Mouse (Mus musculus): Measurements from ENCODE around the gene Tssc4.

Gene Tssc4

GRCm38 (mm10) chr7:143046358-143046757, 22.7 kb upstream of the Tssc4 start:
- DNase-seq = no peak

GRCm38 (mm10) chr7:143049331-143049730, 19.7 kb upstream of the Tssc4 start:
- DNase-seq = no peak

GRCm38 (mm10) chr7:143049841-143050816, 18.9 kb upstream of the Tssc4 start:
- DNase-seq = peak; percentile 85

GRCm38 (mm10) chr7:143051316-143051715, 17.7 kb upstream of the Tssc4 start:
- DNase-seq = peak; percentile 42

GRCm38 (mm10) chr7:143052626-143053007, 16.4 kb upstream of the Tssc4 start, which contains the start of gene Cd81:
Gene Cd81 (plus strand): TSS chr7:143052739.
- peak; percentile 88 for DNase-seq

GRCm38 (mm10) chr7:143053008-143053899, 15.8 kb upstream of the Tssc4 start:
- peak; percentile 67 for DNase-seq

- DNase-seq = peak; percentile 20
Measured at GRCm38 (mm10) chr7:143053961-143054611, 15.0 kb upstream of the Tssc4 start.

- no peak for DNase-seq
Measured at GRCm38 (mm10) chr7:143054612-143054965, 14.5 kb upstream of the Tssc4 start.

GRCm38 (mm10) chr7:143055001-143055400, 14.0 kb upstream of the Tssc4 start:
- DNase-seq = no peak

- DNase-seq = no peak
Measured at GRCm38 (mm10) chr7:143055499-143056186, 13.4 kb upstream of the Tssc4 start.

- no peak for DNase-seq
Measured at GRCm38 (mm10) chr7:143057023-143057422, 12.0 kb upstream of the Tssc4 start.

GRCm38 (mm10) chr7:143057667-143058220, 11.3 kb upstream of the Tssc4 start:
- DNase-seq = no peak

- peak; percentile 69 for DNase-seq
Measured at GRCm38 (mm10) chr7:143058221-143058697, 10.8 kb upstream of the Tssc4 start.

- no peak for DNase-seq
Measured at GRCm38 (mm10) chr7:143059202-143059870, 9.7 kb upstream of the Tssc4 start.

GRCm38 (mm10) chr7:143062704-143063103, 6.3 kb upstream of the Tssc4 start:
- no peak for DNase-seq

- no peak for DNase-seq
Measured at GRCm38 (mm10) chr7:143064226-143064625, 4.8 kb upstream of the Tssc4 start.

- no peak for DNase-seq
Measured at GRCm38 (mm10) chr7:143065692-143066091, 3.4 kb upstream of the Tssc4 start.

- no peak for DNase-seq
Measured at GRCm38 (mm10) chr7:143067469-143067868, 1.6 kb upstream of the Tssc4 start.

GRCm38 (mm10) chr7:143067897-143068296, 1.2 kb upstream of the Tssc4 start:
- no peak for DNase-seq

- DNase-seq = peak; percentile 72
Measured at GRCm38 (mm10) chr7:143068316-143068881, 650 bp upstream of the Tssc4 start.

Data from kidney, adult 9 months (tissue).